Mouse (Mus musculus): ENCODE data around the gene Uggt1.

Gene Uggt1

DNA sequence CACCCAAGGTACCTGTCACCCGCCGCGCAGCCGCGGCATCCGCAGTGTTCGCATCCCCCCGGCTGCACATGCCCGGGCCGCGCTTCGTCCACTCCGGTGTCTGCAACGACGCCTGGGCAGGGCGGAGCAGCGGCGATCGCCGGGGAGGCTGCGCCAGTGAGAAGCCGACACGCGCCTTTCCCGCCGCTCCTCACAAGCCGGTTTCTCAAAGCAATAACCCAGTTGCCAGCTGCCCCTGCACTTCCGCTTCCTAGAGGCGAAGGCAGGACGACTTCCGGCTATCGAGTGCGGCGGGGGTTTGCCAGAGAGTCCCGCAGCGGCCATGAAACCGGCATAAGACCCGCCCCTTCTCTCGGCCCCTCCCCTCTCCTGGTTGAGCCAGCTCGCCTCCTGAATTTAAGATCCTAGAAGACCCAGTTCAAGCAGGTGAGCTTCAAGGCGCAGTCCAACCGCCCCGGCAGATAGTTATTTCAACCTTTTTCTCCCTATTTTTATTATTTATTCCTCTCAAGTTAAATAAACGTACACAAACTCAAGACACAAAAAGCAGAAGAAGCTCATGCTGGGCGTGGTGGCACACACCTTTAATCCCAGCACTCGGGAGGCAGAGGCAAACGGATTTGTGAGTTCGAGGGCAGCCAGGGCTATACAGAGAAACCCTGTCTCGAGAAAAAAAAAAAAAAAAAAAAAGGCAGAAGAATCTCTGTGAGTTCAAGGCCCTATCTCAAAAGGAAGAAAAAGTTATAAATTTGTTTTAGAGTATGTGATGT lies at the start of gene Uggt1:
TSS of gene Uggt1 (minus strand) at position 663 of the 770 bp plus-strand sequence.
- DNase-seq, result peak; percentile 91 to 92

DNA sequence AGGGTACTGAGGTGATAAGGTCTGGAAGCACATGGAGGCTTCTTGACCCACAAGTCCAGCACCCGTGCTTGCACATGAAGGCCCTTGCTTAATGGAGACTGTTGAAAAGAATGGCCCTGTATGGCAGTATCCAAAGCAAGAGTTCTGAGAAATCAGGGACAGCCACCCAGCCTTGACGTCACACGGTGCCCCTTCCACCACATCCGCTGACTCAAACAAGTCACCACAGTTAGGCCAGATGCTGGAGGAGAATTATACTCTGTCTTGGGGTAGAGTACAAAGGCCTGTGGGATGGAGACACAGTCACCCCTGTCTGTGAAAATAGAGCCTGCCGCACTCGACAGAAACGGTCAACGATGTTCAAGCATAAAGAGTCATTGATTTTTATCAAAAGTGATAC lies 49.0 kb upstream of the Uggt1 start:
- no peak for DNase-seq

DNA sequence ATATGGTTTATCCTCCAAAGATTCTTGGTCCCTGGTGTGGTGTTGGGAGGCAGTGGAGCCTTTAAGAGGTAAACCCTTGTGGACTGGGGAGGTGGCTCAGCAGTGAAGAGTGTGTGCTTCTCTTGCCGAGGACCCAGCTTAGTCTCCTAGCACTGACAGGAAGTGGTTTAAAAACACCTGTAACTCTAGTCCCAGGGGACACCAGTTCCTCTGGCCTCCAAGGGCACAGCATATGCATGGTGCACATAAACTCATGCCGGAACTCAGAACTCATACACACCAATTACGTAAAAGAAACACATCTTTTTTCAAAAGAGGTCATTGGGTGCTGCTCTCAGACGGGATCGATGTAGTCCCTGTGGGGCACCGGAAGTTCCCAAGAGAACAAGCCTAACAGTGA lies 37.3 kb upstream of the Uggt1 start:
- peak; percentile 77 to 82 for DNase-seq

DNA sequence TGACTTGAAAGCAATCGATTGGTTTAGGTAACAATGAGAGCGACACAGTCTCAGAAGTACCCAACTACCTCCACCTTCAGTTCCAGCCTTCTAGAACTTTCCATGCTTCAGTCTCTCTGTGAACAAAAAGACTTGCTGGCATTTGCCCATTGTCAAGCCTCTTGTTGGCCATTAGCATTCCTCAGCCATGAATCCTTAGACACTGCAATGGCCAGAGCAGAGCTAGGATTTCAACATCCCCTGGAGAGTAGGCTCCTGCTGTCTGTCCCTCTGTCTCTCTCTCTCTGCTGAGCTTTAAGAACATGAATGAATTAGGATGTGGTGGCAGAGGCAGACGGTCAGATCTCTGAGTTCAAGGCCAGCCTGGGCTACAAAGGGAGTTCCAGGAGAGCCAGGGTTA lies 36.4 kb upstream of the Uggt1 start:
- DNase-seq, result no peak

DNA sequence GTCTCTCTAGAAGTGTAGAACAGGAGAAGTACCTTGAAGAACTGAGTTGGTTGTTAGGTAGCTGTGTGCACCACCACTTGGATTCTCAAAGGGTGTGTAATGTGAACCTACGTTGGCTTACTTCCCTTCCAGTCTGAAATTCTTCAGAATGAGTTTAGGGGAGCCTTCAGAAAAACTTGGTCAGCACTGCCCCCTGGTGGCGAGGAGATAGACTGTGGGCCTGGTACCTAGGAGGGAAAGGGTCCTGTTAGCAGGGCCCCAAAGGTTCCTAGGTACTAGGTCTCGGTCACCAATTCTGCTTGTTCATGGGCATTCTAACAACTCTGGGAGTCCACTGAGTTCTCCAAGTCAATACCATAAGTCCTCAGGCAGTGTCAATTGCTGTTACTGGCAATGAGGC lies 34.7 kb upstream of the Uggt1 start:
- DNase-seq, result peak; percentile 95 to 96

DNA sequence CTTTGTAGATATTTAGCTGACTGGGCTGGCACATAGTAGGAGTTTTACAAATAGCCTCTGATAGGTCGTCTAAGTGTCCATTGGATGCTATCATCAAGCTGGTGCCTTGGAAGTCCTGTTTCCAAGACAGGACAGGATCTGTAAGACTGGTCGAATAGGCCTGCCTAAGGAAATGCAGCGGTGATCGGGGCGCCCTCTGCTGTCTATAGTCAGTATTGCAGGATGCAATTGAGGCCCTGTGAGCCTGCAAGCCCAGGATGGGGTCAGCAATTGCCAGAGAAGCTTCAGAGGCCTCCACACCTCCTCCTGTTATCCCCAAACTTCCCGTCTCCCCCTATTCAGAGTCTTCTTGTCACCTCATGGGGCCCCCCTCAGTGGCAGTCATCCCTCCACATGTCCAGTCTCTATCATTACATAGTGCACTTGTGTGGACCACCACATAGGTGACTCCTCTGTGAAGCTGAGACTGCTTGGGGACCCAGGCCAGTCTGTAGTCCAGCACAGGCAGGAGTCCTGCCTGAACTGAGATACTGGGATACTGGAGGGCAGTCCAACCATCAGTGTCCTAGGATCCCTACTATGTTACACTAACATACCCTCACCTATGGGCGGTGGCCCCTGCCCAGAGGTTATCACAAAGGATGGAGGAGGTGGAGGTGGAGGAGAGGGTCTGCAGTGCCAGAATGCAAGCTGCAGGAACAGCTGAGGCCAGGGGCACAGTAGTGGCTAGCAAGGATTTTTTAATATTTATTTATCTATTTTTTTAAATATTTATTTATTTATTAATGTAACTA lies 32.9 kb upstream of the Uggt1 start:
- DNase-seq, result peak; percentile 94

DNA sequence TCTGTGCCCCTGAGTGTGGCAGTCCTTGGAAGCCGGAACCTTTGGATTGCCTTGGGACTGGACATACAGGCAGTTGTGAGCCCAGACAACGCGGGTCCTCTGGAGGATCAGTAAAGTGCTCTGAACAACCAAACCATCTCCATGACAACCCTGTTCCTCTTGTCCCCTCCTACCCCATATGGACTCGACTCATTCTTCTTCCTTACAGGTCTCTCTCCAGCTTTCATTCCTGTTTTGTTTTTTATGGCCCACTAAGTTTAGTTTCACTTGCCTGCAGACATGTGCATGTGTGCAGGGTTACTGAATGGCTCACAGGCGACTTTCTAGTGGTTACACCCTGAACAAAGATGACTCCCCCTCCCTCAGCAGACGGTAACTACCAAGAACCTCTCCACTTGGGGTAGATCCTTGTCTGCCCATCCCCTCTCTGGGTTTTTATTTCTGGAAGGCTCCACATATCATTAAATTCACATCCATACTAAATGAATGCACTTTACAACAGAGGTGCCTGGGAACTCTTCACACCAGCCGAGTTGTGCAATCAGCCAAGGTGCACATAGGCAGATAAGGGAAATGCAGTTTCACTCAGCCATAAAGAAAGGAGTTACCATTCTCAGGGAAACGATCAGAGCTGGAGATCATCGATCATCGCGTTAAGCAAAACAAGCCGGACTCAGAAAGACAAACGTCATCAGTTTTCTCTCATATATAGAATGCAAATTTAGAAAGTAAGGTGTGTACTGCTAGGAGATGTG lies 31.3 kb upstream of the Uggt1 start:
- DNase-seq, result no peak

DNA sequence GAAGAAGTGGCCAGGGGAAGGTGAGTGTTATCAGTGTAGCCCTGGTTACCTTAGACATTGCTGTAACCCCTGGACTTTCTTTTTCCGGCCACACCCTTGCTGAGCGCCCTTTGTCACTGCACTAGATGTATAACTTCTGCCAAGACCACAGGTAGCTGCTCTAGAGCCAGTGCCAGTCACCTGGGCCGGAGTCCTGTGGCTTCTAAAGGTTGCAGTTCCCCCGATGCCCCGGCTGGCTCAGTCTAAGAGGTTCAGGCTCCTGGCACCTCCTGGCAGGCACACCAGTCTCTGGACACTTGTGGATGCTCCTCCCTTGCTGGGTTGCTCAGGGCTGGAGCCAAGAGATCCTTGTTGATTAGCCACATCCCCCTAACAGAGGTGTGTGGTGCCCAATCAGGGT lies 29.9 kb upstream of the Uggt1 start, which contains the start of gene Neurl3:
TSS of gene Neurl3 (minus strand) at position 225 of the 400 bp plus-strand sequence.
- DNase-seq, result no peak

DNA sequence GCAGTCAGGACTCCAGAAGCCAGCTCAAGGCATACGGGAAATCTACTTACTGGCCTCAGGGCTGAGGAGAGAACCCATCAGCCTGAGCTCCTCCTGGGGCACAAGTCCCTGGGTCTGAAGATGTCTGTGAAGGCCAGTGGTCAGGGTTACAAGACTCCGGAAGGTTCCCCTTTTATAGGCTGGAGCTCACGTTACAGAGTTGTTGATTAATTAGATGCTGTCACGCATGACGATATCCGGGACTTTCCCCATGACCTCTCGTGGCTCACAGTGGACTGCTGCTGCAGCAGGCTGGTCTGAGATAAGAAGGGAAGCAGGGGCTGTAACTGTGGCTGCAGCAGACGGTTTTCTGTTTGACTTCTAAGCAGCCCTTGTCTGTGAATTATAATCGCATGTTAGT lies 28.8 kb upstream of the Uggt1 start:
- DNase-seq, result peak; percentile 78 to 84

DNA sequence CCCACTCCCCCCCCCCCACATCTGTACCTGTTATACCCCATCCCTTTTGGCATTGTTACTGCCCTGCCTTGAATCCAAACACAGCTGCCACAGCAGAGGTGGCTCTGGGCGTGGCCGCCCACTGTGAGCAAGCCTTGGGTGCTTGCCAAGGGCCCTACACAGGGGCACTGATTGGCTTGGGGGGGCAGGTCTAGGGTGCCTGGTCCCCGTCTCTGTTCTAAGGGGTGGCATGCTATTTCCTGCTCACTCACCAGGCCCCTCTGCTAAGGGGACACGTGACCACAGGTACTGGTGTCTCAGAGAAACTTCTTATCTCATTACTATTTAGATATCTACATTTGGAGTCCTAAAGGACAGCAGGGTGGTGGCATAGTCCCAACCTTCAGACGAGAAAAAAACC lies 28.0 kb upstream of the Uggt1 start:
- DNase-seq, result peak; percentile 75 to 78

DNA sequence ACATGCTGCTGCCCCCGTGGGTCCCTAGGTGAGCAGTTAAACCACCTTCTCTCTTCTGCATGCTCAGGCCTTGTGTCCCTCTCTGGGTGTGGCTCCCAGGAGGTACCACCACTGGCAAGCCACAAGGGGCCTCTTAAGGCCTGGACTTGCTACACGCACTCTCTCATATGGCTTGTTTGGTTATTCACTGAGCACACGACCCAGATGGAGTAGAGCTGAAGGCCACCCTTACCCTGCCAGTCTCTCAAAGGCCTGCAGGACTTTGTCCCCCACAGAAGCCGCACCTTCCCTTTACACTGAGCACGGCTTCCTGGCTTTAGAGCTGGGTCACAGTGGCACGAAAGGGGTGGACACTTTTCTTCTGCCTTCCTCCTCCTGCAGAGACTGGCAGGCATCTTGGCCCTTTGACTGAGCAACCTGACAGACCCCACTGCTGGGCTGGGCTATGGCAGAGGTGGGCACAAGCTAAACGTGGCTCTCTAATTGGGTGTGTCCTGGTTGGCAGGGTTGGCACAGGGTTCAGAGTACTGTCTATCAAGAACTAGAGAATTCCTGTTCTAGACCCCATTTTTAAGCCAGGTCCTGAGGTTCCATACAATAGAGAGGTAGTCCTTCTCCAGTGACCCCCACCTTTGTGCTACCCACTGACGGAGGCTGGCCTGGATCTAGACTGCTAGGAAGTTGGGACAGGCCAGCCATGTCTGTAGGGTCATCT lies 27.2 kb upstream of the Uggt1 start:
- peak in 1 of 2 experiments; percentile 39 for DNase-seq

DNA sequence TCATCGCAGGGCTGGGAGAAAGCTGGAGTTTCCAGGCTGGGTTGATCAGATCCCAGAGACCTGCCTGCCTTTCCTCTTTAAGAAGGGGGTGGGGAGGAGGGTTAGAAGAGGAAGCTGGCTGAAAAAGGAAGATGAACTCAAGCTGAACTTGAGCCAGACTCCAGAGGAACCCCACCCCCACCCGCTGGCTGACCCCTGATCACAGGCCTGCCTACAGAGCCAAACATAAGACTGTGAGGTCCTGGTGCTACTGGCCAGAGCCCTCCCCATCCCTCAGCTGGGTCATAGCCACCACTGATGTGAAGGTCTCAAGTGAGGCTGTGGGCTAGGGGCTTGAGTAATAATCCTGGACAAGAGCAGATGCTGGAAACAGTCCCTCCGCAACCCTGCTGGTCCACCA lies 26.1 kb upstream of the Uggt1 start:
- no peak for DNase-seq

DNA sequence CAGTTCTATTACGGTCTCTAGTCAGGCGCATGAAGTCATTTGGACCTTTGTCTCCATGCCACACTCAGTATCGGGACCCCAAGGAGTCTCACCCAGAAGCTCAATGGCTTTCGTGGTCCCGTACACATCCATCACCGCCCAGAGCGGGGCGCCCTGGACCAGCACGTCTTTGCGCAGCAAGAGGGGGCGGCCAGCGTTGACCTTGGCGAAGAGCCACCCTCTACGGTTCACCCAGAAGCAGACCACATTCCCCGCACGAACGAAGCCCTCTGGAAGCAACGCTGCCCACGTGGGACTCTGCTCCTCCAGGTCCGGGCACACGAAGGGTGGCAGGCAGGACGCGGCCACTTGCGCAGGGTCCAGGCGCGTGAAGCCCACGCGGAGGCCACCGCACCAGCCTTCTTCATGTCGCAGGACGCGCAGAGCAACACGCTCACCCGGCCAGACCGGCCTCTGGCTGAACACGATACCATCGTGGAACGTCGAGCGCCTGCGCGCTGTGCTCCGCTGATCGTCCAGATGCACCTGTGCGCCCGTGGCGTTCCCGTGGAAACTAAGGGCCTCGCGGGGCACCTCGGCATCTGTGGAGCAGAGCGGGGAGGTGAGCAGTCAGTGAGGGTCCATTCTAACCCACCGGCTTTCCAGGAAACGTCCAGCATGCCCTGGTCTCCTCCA lies 24.7 kb upstream of the Uggt1 start:
- no peak for DNase-seq

DNA sequence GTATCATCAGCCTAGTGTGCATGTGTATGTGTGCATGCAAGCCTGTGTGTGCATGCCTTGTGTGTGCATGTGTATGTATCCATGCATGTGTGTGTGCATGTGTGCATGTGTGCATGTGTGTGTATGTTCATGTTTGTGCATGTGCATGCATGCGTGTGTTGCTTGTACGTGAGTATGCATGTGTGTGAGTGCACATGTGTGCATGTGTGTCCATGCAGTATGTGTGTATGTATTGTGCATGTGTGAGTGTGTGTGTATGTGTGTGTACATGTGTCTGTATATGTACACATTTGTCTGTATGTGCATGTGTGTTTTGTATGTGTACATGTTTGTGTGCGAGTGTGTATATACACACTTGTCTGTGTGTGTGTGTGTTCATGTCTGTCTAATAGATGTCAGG lies 23.1 kb upstream of the Uggt1 start:
- DNase-seq, result no peak

DNA sequence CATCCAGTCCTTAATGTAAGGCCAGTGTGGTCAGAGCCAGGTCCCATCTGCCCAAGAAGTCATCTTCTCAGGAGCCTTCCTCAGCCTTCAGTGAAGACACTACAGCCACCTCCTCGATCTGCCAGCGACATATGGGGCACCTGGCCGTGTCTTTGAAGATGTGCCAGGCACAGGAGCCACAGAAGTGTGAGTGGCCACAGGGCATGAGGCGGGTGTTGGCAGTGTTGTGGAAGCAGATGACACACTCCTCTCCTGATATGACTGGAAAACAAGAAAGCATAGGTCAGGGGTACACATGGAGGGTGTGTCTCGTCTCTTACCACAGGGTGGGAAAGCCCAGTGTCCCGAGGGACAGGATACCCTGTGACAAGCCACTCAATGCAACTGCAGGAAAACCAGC lies 21.8 kb upstream of the Uggt1 start:
- DNase-seq, result no peak

DNA sequence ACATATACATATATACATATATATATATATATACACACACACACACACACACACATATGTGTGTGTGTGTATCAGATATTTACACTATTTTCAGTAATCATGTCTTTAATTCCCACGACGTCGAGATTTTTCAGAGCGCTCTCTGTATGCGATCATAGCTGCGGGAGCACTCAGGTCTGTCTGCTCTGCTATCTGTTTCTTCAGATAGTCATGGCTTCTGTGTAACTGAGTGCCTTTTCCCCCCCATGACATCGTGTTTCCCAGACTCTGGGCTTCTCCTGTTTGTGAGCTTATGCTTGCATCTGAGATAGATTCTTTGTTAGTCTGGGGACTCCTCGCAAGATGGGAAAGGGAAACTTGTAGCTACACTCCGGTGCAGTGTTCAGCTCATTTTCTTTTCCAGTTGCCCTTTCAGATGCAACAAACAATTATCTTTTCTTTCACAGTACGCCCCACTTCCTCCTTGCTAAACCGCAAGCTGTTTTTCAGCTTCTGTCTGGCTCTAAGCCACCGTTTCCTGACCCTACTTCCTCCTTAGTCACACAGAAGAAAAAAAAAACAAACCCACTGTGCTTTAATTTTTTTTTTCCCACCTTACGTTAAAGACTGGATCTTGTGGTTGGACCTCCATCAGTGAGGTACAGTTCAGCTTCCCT lies 19.4 kb upstream of the Uggt1 start:
- DNase-seq, result peak; percentile 74 to 80

DNA sequence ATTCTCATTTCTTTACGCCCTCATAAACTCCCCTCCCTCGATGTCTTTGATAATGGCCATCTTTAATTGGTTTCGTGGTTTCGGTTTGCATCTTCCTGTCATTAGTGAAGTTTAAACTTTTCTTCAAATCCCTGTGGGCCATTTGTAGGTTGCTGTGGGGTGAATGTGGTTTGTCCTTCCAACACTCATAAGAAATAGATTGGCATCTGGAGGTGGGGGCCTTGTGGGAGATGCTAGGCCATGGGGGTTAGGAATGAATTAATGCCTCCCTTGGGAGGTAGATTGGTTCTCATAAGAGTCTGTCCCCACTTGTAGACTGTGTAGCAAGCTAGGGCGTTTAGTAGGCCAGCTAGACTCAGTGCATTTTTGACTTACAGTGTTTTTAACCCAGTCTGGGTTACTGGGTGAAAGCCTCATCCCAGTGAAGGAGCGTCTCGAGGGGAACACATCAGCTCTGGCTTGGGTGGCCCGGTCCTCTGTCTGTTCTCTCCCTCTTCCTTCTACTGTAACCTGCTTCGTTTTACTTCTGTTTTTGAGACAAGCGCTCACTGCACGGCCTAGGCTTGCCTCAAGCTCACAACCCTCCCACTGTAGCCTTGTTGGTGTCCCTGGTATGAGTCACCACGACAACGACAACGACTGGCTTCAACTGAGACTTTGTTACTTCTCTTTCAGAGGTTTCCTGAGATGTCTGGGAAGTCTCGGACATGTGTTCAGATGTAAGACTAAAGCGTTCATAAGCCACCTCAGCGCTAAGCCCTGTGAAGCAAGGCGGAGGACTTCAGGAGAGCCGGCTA lies 17.4 kb upstream of the Uggt1 start:
- DNase-seq, result peak; percentile 74 to 78

DNA sequence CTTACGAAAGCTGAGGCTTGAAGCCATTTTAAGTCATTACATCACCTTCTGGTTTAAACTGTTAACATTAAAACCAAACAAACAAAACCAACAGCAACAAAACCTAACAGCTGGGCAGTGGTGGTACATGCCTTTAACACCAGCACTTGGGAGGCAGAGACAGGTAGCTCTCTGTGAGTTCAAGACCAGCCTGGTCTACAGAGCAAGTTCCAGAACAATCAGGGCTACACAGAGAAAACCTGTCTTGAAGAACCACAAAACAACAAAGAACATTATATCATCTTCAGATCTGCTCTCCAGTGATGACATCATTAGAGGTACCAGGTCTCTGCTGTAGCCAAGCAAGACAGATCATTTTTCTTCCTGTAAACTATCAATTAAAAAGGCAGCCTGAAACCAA lies 15.9 kb upstream of the Uggt1 start:
- no peak for DNase-seq

DNA sequence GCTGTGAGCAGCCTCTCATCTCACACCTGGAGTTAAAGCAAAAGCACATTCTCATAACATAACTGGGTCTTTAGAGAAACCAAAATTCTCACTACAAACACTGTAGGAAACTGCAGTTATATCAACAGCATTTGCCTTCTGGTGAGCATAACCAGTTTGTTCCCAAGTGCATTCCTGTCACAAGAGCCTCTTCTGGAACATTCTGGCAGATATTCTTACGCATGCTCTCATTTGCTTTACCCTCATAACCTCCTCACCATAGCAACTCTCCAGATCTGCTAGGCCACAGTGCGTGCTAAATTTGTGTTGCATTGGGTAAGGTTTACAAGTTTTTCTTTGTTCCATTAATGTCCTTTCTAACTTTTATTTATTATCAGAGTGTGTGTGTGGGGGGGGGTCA lies 14.8 kb upstream of the Uggt1 start:
- DNase-seq, result no peak

DNA sequence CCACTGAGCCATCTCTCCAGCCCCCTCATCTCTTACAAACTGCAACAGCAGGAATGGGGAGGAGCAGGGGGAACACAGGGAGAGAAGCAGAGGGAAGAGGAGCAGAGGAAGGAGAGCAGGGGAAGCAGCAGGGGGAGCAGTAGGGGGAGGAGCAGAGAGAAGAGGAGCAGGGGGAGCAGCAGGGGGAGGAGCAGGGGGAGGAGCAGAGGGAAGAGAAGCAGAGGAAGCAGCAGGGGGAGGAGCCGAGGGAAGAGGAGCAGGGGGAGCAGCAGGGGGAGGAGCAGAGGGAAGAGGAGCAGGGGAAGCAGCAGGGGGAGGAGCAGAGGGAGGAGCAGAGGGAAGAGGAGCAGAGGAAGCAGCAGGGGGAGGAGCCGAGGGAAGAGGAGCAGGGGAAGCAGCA lies 14.1 kb upstream of the Uggt1 start:
- DNase-seq, result no peak

DNA sequence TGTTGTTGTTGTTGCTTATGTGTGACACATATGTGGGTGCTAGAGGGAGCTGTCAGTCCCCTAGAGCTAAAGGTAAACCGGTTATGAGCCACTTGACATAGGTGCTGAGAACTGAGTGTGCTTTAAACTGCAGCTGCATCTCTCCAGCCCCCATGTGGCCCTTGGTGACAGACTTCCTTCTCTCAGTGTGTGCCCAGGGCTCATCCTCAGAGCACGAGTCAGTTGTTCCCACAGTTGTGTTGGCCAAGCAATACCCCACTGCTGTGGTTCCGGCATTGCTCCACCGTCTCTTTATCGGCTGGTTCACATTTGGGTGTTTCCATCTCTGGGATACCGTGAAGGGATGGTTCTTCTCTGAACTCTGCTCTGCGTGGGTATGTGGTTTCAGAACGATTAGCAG lies 12.8 kb upstream of the Uggt1 start:
- DNase-seq, result no peak
